Mouse (Mus musculus): ENCODE measurements around the gene Herpud1. TPM values are rescaled to one million over a fixed set of nuclear protein-coding genes. Genes with fewer than 3 reads are reported as not detected.

Gene Herpud1
- total and polyA plus RNA-seq, 3 experiments, result 216 to 349 (median 272) TPM

DNA sequence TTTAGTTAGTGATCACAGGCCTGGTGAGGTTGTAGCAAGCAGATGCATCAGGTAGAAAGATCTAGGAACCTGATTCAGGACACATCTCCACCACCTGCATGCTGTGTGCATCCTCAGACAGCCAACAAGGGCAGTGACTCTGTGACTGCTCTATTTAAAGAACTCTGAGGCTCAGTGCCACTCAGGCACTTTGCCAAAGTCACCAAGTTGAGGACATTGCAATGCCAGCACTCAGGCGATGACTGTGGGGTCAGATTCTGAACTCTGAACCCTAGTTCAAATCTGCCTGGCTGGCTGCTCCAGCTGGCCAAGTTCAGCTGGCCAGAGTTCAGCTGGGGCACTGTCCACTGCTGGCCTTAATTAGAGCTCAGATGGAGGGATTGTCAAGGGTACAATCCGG, 22.3 kb upstream of the Herpud1 start:
- Histone ChIP-seq H3K36me3 (ENCODE audit: control insufficient read depth, insufficient read depth, low read length) (0 out of 2 replicates have a peak, but pooled peaks cover 2% of the 10 kb centered on the region), H3K27me3 (ENCODE audit: control insufficient read depth, insufficient read depth, low read length) (no peaks in the 10 kb centered on the region), H3K9ac (ENCODE audit: low read depth, low read length) (peak overlapping the region; percentile 33), H3K79me2 (replicated peaks; ENCODE audit: control insufficient read depth, insufficient read depth, low read length) (no peaks in the 10 kb centered on the region), H3K27ac (peak overlapping the region; percentile 97), H3K4me1 (ENCODE audit: control insufficient read depth, insufficient read depth, low read length) (peaks cover 23% of the 10 kb centered on the region), H3K4me3 (peak overlapping the region; percentile 13; the same call in 1 of the 2 replicates)
- peak; percentile 73 to 79 for DNase-seq
- TF ChIP-seq POLR2A (IDR thresholded peaks at IDR 0.05; ENCODE audit: insufficient read depth, low read depth, low read length), result no peak
- TF ChIP-seq EP300 (IDR thresholded peaks at IDR 0.05; ENCODE audit: insufficient read depth, low read depth, low read length), result 0 out of 2 replicates have a peak, but pooled peaks have one; percentile 7
- WGBS, result 18% methylated on average over 2 of the region's 2 CpGs
- intact Hi-C loops (cut with DNase I), result loop anchor here (1.0 to 2.0 kb wide), 2 partner anchors 13 to 23 kb away; no protein-coding TSS in a partner anchor

DNA sequence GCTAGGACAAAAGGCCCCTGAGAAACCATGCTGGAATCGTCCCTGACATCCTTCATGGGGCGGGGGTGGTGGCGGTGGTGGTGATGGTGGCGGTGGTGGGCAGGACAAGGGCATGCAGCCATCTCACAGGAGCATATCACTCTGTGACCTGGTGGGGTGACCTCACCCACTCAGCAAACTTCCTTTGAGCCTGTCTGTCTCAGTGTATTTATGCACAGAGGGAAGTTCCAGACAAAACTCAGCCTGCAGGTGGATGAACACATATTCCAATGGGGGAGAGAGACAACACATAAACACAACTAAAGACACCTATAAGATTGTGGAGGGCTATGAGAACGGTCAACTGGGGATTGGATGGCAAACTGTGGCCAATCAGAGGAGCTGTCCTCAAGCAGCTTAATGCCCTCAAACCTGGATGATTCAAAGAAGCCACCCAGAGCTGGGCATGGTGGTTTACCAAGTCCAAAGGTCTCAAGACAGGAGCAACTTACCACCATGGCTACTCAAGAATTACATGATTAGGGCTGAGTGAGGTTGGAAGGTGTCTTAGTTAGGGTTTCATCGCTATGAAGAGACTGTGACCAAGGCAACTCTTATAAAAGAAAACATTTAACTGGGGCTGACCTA, 21.4 kb upstream of the Herpud1 start:
- WGBS, result 77% methylated on average over 6 of the region's 6 CpGs
- no peaks in the 10 kb centered on the region for H3K27me3 ChIP-seq (ENCODE audit: control insufficient read depth, insufficient read depth, low read length)
- peak overlapping the region; percentile 97 for H3K27ac ChIP-seq
- no peak for DNase-seq
- intact Hi-C loops (cut with DNase I), result no loop called here
- no peak overlapping the region for H3K4me3 ChIP-seq
- H3K36me3 ChIP-seq (ENCODE audit: control insufficient read depth, insufficient read depth, low read length), result 0 out of 2 replicates have a peak, but pooled peaks cover 2% of the 10 kb centered on the region
- no peaks in the 10 kb centered on the region for H3K79me2 ChIP-seq (replicated peaks; ENCODE audit: control insufficient read depth, insufficient read depth, low read length)
- peaks cover 22% of the 10 kb centered on the region for H3K4me1 ChIP-seq (ENCODE audit: control insufficient read depth, insufficient read depth, low read length)
- no peak overlapping the region for H3K9ac ChIP-seq (ENCODE audit: low read depth, low read length)
- TF ChIP-seq CTCF (IDR thresholded peaks at IDR 0.05) (no peak), POLR2A (IDR thresholded peaks at IDR 0.05; ENCODE audit: insufficient read depth, low read depth, low read length) (no peak), EP300 (IDR thresholded peaks at IDR 0.05; ENCODE audit: insufficient read depth, low read depth, low read length) (no peak)

DNA sequence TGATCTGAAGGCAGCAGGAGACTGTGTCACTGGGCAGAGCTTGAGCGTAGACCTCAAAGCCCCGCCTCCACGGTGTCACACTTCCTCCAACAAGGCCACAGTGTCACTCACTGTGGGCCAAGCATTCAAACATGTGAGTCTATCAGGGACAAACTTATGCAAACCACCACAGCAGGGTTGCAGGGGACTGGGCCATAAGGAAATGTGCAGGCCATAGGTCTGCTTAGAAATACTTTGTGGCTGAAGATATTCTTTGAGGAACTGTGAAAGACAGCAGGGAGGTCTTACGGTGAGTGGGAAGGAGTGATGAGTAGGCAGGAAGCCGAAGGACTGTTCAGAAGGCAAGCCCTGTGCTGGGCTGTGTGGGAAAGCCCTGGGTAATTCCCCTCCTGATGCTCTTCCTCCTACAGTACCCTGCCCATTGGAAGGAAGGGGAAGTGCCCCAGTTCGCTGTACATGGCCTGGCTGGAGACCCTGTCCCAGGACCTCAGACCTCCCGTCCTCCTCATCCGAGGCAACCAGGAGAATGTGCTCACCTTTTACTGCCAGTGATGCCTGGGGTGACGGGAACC, 20.7 kb upstream of the Herpud1 start:
- TF ChIP-seq POLR2A (IDR thresholded peaks at IDR 0.05; ENCODE audit: insufficient read depth, low read depth, low read length) (no peak), EP300 (IDR thresholded peaks at IDR 0.05; ENCODE audit: insufficient read depth, low read depth, low read length) (no peak), CTCF (IDR thresholded peaks at IDR 0.05) (no peak)
- Histone ChIP-seq H3K9ac (ENCODE audit: low read depth, low read length) (no peak overlapping the region), H3K79me2 (replicated peaks; ENCODE audit: control insufficient read depth, insufficient read depth, low read length) (no peaks in the 10 kb centered on the region), H3K36me3 (ENCODE audit: control insufficient read depth, insufficient read depth, low read length) (0 out of 2 replicates have a peak, but pooled peaks cover 2% of the 10 kb centered on the region), H3K4me1 (ENCODE audit: control insufficient read depth, insufficient read depth, low read length) (peaks cover 22% of the 10 kb centered on the region), H3K4me3 (no peak overlapping the region), H3K27me3 (ENCODE audit: control insufficient read depth, insufficient read depth, low read length) (no peaks in the 10 kb centered on the region), H3K27ac (peak overlapping the region; percentile 97)
- intact Hi-C loops (cut with DNase I), result no loop called here
- peak in 1 of 2 experiments; percentile 77 for DNase-seq
- WGBS, result 79% methylated on average over 9 of the region's 9 CpGs

DNA sequence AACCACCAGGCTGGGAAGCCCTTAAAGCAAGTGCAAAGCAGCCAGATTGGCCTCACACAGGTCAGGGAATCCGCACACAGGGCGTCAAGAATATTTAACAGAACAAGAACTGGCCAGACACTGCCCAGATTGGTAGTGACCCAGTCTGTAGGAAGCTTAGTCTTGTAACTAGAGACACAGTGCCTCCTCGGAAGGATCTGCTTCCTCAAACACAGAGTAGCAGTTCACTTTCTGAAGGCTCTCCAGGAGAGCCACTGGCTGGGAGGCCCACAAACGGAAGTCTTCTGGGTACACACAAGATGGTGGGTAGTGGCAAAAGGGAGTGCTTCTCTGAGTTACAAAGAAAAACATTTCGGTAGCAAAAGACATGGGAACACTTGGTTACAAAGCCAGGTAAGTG, 15.4 kb upstream of the Herpud1 start:
- Histone ChIP-seq H3K36me3 (ENCODE audit: control insufficient read depth, insufficient read depth, low read length) (no peaks in the 10 kb centered on the region), H3K27ac (no peak overlapping the region), H3K4me1 (ENCODE audit: control insufficient read depth, insufficient read depth, low read length) (peaks cover 3% of the 10 kb centered on the region; the same call in 1 of the 2 replicates), H3K79me2 (replicated peaks; ENCODE audit: control insufficient read depth, insufficient read depth, low read length) (no peaks in the 10 kb centered on the region), H3K4me3 (no peak overlapping the region), H3K9ac (ENCODE audit: low read depth, low read length) (no peak overlapping the region), H3K27me3 (ENCODE audit: control insufficient read depth, insufficient read depth, low read length) (no peaks in the 10 kb centered on the region)
- WGBS, result 77% methylated on average over 5 of the region's 5 CpGs
- no peak for TF ChIP-seq CTCF (IDR thresholded peaks at IDR 0.05)
- TF ChIP-seq POLR2A (IDR thresholded peaks at IDR 0.05; ENCODE audit: insufficient read depth, low read depth, low read length), result no peak
- TF ChIP-seq EP300 (IDR thresholded peaks at IDR 0.05; ENCODE audit: insufficient read depth, low read depth, low read length), result no peak
- no peak for DNase-seq
- intact Hi-C loops (cut with DNase I), result no loop called here

DNA sequence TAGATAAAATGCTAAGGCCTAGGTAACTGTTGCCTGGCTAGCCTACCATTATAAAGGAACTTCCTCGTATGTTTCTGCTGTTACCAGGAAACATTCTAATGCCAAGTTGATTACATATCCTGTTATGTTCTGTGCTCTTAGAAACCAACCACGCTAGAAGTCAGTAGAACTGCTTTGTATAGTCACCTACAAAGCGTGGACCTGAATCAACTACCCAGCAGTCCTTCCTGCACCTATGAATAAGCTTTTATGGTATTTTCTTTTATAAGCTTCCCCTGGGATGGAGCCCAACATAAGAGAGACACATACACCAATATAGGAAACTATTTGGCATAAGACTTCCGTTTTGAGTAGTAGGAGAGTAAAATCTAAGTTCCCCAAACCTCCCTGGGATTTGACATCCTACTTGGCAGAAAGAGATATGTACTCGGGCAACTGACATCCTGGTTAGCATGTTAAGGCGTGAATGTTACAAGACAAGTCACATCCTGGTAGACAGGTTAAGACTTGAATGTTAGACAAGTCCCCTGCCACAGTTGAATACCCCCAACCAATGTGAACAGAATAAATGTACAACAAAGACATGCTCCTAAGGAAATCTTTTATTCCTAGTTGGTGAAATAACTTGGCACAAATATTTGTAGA, 13.2 kb upstream of the Herpud1 start:
- no peaks in the 10 kb centered on the region for H3K36me3 ChIP-seq (ENCODE audit: control insufficient read depth, insufficient read depth, low read length)
- intact Hi-C loops (cut with DNase I), result no loop called here
- WGBS, result 37% methylated on average over 6 of the region's 6 CpGs
- no peak for DNase-seq
- no peak overlapping the region for H3K4me3 ChIP-seq
- H3K27me3 ChIP-seq (ENCODE audit: control insufficient read depth, insufficient read depth, low read length), result no peaks in the 10 kb centered on the region
- no peak for TF ChIP-seq EP300 (IDR thresholded peaks at IDR 0.05; ENCODE audit: insufficient read depth, low read depth, low read length)
- TF ChIP-seq POLR2A (IDR thresholded peaks at IDR 0.05; ENCODE audit: insufficient read depth, low read depth, low read length), result no peak
- no peak for TF ChIP-seq CTCF (IDR thresholded peaks at IDR 0.05)
- peaks cover 12% of the 10 kb centered on the region for H3K4me1 ChIP-seq (ENCODE audit: control insufficient read depth, insufficient read depth, low read length)
- H3K9ac ChIP-seq (ENCODE audit: low read depth, low read length), result no peak overlapping the region
- no peaks in the 10 kb centered on the region for H3K79me2 ChIP-seq (replicated peaks; ENCODE audit: control insufficient read depth, insufficient read depth, low read length)
- H3K27ac ChIP-seq, result peak overlapping the region; percentile 4
